Mouse (Mus musculus) liver, adult 2 months (tissue): ENCODE data around the gene D7Ertd443e.

Experiments used
- CTCF ChIP-seq: fragments of 200-500 bp; IDR thresholded peaks from 2 replicates; pipeline ENCODE4 v1.5.1; 2011; ENCODE audit warnings: low read depth, low read length, control low read depth
- POLR2A ChIP-seq: fragments of 200-500 bp; IDR thresholded peaks from 2 replicates; pipeline ENCODE4 v1.6.1; 2011; ENCODE audit warnings: low read length, control low read depth; ENCODE audit not compliant: insufficient read depth; ENCODE audit errors: extremely low read depth

GRCm38 (mm10) chr7:134223444-134224161 is 161.9 kb downstream of the D7Ertd443e start:
- no peak for TF ChIP-seq POLR2A
- TF ChIP-seq CTCF = peak; percentile 82
